Mouse (Mus musculus) forebrain, embryonic 10.5 days (tissue): ENCODE results near the gene Vmn1r64. TPM values are rescaled to one million over a fixed set of nuclear protein-coding genes. Genes with fewer than 3 reads are reported as not detected.
"Not testable (repeated sequence)": the region's sequence is repeated elsewhere in the genome, so short reads cannot be mapped to it uniquely, and the experiment has no call there.

Source experiments
- DNase-seq: peaks from one replicate; pipeline ENCODE4 v3.0.0-alpha.2; 2017; ENCODE audit warnings: low spot score; ENCODE audit errors: extremely low spot score
- H3K27ac ChIP-seq: fragments of 300-500 bp; sonication (generic); 2 replicates; pipeline ENCODE4 v1.5.1; 2016; ENCODE audit warnings: mild to moderate bottlenecking
- H3K27me3 ChIP-seq: fragments of 300-500 bp; sonication (generic); 2 replicates; pipeline ENCODE4 v1.6.1; 2016; ENCODE audit warnings: mild to moderate bottlenecking; ENCODE audit not compliant: poor library complexity, severe bottlenecking
- H3K36me3 ChIP-seq: fragments of 300-500 bp; sonication (generic); replicated peaks from 2 replicates; pipeline ENCODE4 v1.6.1; 2016; ENCODE audit warnings: mild to moderate bottlenecking, moderate library complexity
- H3K4me1 ChIP-seq: fragments of 300-500 bp; sonication (generic); 2 replicates; pipeline ENCODE4 v1.6.1; 2016
- H3K4me3 ChIP-seq: fragments of 300-500 bp; sonication (generic); 2 replicates; pipeline ENCODE4 v1.5.1; 2016; ENCODE audit warnings: mild to moderate bottlenecking, moderate library complexity
- H3K9me3 ChIP-seq: fragments of 300-500 bp; sonication (generic); 2 replicates; pipeline ENCODE4 v1.6.1; 2016; ENCODE audit warnings: mild to moderate bottlenecking, moderate library complexity
- WGBS: fragments of 180-500 bp; shearing (Covaris S2); methylation state at CpG from one replicate; pipeline ENCODE4 v1.1.7; 2016; 5-methylcytosine and 5-hydroxymethylcytosine counted together
- polyA plus RNA-seq: library from polyadenylated mRNA; unstranded; fragments of >200 nt; fragmentation: Nextera tagmentation; extraction: Ambion mirVana; gene quantifications from 2 replicates; pipeline ENCODE4 v1.2.1, GENCODE M21; 2016

Gene Vmn1r64
- not detected in 2 replicates for polyA plus RNA-seq

DNA sequence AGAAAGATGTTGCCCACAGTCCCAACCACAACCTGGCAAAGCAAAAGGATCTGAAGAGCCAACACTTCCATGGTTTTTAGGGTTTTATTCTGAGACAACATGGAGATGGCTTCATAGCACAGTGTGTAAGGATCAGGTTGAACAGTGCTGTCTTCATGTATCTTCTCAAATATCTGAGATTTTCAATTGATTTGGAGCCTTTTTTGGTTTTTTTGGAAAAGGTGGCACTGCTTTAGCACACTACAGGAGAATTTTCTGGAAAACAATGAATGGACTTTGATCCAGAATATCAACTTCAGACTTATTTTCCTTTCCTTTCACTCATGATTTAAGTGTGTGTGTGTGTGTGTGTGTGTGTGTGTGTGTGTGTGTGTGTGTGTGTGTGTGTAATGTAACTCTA, at the start of gene Vmn1r64:
Vmn1r64 (minus strand) TSS at position 101 of the 400 bp plus-strand sequence.
- Histone ChIP-seq H3K36me3 (no peaks in the 10 kb centered on the region), H3K27ac (no peak within 1 kb of the TSS), H3K27me3 (no peaks in the 10 kb centered on the region), H3K9me3 (peaks cover 81% of the 10 kb centered on the region), H3K4me1 (no peaks in the 10 kb centered on the region), H3K4me3 (no peak within 1 kb of the TSS)
- DNase-seq: no peak

GRCm38 (mm10) chr7:5899238-5899637, 14.9 kb upstream of the Vmn1r64 start:
- no peaks in the 10 kb centered on the region for H3K4me1 ChIP-seq
- H3K36me3 ChIP-seq: no peaks in the 10 kb centered on the region
- 83% methylated on average over 4 of the region's 4 CpGs for WGBS
- no peaks in the 10 kb centered on the region for H3K27me3 ChIP-seq
- DNase-seq: no peak
- H3K4me3 ChIP-seq: no peak overlapping the region
- no peak overlapping the region for H3K27ac ChIP-seq
- H3K9me3 ChIP-seq: peaks cover 65% of the 10 kb centered on the region

DNA sequence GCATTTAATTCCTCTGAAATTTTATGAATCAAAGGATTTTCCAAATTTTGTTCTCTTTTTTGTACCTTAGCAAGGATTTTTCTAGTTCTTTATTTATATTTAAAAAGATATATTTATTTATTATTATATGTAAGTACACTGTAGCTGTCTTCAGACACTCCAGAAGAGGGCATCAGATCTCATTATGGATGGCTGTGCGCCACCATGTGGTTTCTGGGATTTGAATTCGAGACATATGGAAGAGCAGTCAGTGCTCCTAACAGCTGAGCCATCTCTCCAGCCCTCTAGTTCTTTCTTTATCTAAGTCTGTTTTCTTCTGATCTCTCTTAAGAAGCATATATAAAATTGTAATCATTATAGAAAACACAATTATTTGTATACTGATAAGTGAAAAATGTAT, 12.9 kb upstream of the Vmn1r64 start:
- not testable (repeated sequence) for H3K27me3 ChIP-seq, H3K27ac ChIP-seq, H3K36me3 ChIP-seq, H3K4me1 ChIP-seq, H3K4me3 ChIP-seq, DNase-seq
- H3K9me3 ChIP-seq: peaks cover 66% of the 10 kb centered on the region
- WGBS: 83% methylated on average over 2 of the region's 2 CpGs

Other genes starting within 250 kb of the Vmn1r64 start
- gene Vmn1r62, start 210.9 kb downstream of the Vmn1r64 start, polyA plus RNA-seq: not detected in 2 replicates
- not detected in 2 replicates for gene Vmn1r63, start 79.1 kb downstream of the Vmn1r64 start, polyA plus RNA-seq
- gene Vmn1r65, start 126.5 kb upstream of the Vmn1r64 start, polyA plus RNA-seq: not detected in 2 replicates
- not detected in 2 replicates for gene Nlrp4c, start 160.6 kb upstream of the Vmn1r64 start, polyA plus RNA-seq